Mouse (Mus musculus): Measurements from ENCODE around the gene Sema4d.

- TF ChIP-seq HCFC1 (IDR thresholded peaks at IDR 0.05; ENCODE audit: borderline replicate concordance, insufficient read depth, low read length) (no peak), MAFK (IDR thresholded peaks at IDR 0.05; ENCODE audit: insufficient read depth, low read depth, low read length) (no peak), CHD2 (IDR thresholded peaks at IDR 0.05; ENCODE audit: low read depth, low read length) (no peak)
Observed at GRCm38 (mm10) chr13:51840702-51841101, 47.2 kb upstream of the Sema4d start.
